Mouse (Mus musculus) mature B cell (primary cell): Measurements from ENCODE around the gene Arid3c.

ENCODE experiments used
- in situ Hi-C: fragments of 300-500 bp; cut with MboI; formaldehyde crosslinking; loops from 2 replicates; pipeline ENCODE4 v1.14.3; 2019

Gene Arid3c

DNA sequence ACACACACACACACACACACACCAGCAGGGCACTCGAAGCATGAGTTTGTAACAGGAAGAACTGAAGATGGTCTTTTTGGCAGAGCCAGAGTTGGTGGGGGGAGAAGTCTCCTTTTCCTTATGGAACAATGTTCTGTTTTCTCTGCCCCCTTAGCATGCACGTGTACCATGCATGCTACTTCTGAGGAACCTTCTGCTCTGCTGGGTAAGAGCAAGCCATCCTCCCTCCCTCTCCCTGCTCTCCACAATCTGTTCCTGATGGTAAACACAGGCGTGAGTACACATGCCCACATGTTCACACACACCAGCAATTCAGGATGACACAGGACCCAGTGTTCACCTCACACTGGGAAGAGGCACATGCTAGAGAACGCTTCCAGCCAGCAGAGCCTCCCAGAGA lies 49.8 kb downstream of the Arid3c start:
- in situ Hi-C loops: no loop called here

DNA sequence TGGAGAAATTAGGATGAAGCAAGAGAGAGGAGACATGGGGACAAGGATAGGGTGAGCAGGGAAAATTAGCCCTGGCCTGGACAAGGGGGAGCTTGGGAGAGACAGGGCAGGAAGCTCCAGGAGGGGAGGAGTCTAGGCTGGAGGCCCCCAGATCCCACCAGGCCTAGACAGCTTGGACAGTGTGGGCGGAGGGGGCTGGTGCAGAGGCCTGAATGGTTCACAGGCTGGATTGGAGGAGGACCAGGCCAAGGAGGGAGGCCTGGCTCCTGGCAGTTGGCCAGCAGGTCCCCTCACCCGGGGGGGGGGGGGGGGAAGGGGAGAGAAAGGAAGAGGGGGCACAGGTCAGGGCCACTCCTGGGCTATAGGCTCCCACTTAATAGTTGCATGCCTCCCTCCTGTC lies 51.7 kb downstream of the Arid3c start:
- in situ Hi-C loops: no loop called here

DNA sequence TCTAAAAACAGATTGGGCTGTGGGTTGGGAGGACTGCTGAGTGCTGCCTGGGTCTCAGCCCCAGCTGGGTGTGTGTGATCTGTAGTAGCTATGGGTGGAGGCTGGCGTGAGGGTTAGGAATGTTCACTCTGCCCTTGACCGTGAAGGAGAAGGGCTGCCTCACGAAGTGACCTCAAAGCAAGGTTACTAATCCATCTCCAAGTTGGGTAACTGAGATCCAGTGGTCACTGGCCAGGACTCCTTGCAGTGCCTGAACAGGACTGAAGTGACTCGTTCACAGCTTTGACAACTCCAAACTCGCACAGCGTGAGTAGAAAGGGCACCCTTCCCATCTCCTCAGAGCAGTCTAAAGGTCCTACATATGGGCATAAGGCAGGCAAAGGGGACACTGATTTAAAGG lies 52.1 kb downstream of the Arid3c start:
- in situ Hi-C loops: no loop called here

DNA sequence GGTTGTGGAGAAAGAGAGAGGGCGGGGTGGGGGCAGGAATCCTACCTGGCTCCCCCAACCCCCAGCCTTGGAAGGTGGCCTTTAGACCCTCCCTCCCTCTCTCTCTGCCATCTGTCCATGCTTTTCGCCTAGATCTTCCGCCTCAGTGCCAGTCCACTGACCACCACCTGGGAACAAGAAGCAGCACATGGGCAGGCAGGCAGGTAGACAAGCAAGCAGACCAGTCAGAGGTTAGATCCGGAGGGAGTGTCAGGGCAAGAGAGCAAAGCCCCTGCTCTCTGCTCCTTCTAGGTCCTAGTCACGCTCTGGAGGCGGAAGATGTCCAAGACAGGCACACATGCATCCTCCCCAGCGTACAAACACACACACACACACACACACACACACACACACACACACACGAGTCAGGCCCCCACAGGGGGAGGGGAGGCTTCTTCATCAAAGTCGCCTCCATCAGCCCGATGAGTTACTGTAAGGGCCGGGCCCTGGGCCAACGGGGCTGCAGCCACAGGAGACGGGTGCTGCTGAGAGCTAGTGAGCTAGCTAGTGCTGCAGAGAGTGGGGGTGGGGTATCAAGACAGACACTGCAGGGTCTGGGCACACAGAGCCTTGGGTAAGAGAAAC lies 53.8 kb downstream of the Arid3c start:
- in situ Hi-C loops: no loop called here

DNA sequence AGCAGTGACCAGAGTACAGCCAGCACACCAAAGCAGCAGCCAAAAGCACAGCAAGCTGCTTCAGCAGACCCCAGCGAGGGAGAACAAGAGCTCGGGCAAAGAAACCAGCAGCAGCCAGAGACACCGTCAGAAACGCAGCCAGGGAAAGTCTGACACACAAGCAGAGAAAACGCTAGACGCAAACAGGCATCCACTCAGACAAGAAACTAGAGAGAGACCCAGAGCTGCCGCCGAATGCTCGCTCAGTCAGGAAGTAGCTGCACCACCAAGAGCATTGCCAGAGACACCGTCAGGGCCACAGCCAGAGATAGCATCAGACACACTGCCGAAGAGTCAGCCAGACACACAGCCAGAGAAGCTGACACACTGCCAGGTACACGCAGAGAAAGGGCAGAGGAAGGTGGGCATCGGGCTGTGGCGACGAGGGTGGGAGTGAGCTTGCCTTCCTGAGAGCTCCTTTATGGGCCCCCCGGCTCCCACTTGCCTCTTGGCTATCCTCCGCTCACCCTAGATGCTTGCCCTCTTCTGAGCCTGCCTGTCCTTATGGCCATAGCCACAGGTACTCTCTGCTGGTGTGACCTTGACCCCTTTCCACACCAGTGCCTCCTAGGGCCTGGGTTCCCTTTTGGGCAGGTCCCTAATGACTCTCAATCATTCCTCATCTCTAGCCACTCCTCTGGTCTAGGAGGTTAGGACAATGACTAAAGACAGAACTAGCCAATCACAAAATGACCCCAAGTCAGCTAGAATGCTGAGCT lies 54.5 kb downstream of the Arid3c start:
- in situ Hi-C loops: no loop called here
